Mouse (Mus musculus) G1E (cell line): ENCODE data around the gene Rp9. TPM values are rescaled to one million over a fixed set of nuclear protein-coding genes. Genes with fewer than 3 reads are reported as not detected.

Source experiments
- ATAC-seq: 2 replicates; pipeline ENCODE4 v1.8.0; 2016; ENCODE audit warnings: mild to moderate bottlenecking; ENCODE audit not compliant: insufficient number of reproducible peaks, poor library complexity, low FRiP score, severe bottlenecking; ENCODE audit errors: extremely low read depth
- DNase-seq: peaks from one replicate; pipeline ENCODE4 v3.0.0; 2012; ENCODE audit warnings: low spot score
- H3K27me3 ChIP-seq: 2 replicates; pipeline ENCODE4 v1.6.1; 2012; ENCODE audit warnings: mild to moderate bottlenecking, low read length, inconsistent platforms; ENCODE audit not compliant: insufficient read depth
- H3K36me3 ChIP-seq: replicated peaks from 2 replicates; pipeline ENCODE3; 2012; ENCODE audit warnings: mild to moderate bottlenecking, inconsistent platforms
- H3K4me1 ChIP-seq: 2 replicates; pipeline ENCODE4 v1.6.1; 2012; ENCODE audit warnings: low read depth, low read length, inconsistent platforms, mixed read lengths; ENCODE audit not compliant: insufficient read depth
- H3K4me3 ChIP-seq: 2 replicates; pipeline ENCODE4 v1.5.1; 2012; ENCODE audit warnings: low read depth, mild to moderate bottlenecking, inconsistent platforms, low read length, moderate library complexity, mixed read lengths
- H3K9me3 ChIP-seq: replicated peaks from 2 replicates; pipeline ENCODE4 v1.6.1; 2012; ENCODE audit warnings: inconsistent platforms
- CTCF ChIP-seq: IDR thresholded peaks from 2 replicates; pipeline ENCODE4 v1.5.1; 2012; ENCODE audit warnings: low read depth, low read length, inconsistent platforms, mixed read lengths
- GATA1 ChIP-seq: IDR thresholded peaks from 2 replicates; pipeline ENCODE4 v1.6.1; 2012; ENCODE audit warnings: borderline replicate concordance, low read length, inconsistent platforms, mixed read lengths
- GATA2 ChIP-seq: IDR thresholded peaks from 2 replicates; pipeline ENCODE4 v1.6.1; 2012; ENCODE audit warnings: low read depth, low read length, inconsistent platforms, borderline replicate concordance
- POLR2AphosphoS5 ChIP-seq: IDR thresholded peaks from 2 replicates; pipeline ENCODE4 v1.6.1; 2012; ENCODE audit warnings: low read depth, low read length, inconsistent platforms; ENCODE audit not compliant: insufficient replicate concordance
- TAL1 ChIP-seq: conservative IDR thresholded peaks from 2 replicates; pipeline ENCODE4 v1.6.1; 2012; ENCODE audit warnings: low read depth, low read length, inconsistent platforms, mixed read lengths
- polyA plus RNA-seq: library from polyadenylated mRNA; stranded (reverse); fragments of >175 nt; gene quantifications from 2 replicates; pipeline ENCODE4 v1.2.3, GENCODE M21; 2012
- total RNA-seq, 2 experiments: library from RNA; stranded (forward) in 1 of 2; stranded (reverse) in 1 of 2; fragments of 200-1000 nt in 1 of 2; fragments of >200 nt in 1 of 2; fragmentation: Nextera tagmentation in 1 of 2; gene quantifications; 2 replicates each; pipeline ENCODE4 v1.2.3; 2014 to 2017

Rp9 gene
- total and polyA plus RNA-seq, 3 experiments = 104 to 130 (median 113) TPM

DNA sequence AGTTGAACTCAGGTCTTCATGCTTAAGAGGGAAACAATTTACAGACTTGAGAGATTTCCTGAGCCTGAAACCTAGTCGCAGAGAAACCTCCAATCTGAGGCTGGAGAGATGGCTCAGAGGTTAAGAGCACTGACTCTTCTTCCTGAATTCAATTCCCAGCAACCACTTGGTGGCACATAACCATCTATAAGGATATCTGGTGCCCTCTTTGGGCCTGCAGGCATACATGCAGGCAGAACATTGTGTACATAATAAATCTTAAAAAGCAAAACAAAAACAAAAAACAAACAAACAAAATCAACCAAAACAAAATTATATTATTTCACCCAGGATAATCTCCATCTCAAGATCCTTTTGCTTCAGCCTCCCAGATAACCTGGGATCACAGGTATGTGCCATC, 30.7 kb downstream of the Rp9 start:
- DNase-seq (no peak), ATAC-seq (no peak)
- Histone ChIP-seq H3K27me3 (no peaks in the 10 kb centered on the region), H3K36me3 (peaks cover 66% of the 10 kb centered on the region), H3K4me1 (peaks cover 7% of the 10 kb centered on the region), H3K9me3 (no peaks in the 10 kb centered on the region), H3K4me3 (no peak overlapping the region)
- TF ChIP-seq GATA2 (no peak), GATA1 (no peak), POLR2AphosphoS5 (no peak), CTCF (no peak), TAL1 (no peak)

GRCm38 (mm10) chr9:22434101-22434500, 35.4 kb downstream of the Rp9 start:
- ATAC-seq (no peak), DNase-seq (no peak)
- H3K36me3 ChIP-seq = peaks cover 57% of the 10 kb centered on the region
- TF ChIP-seq TAL1 = no peak
- TF ChIP-seq GATA2 = no peak
- no peak for TF ChIP-seq CTCF
- no peak for TF ChIP-seq GATA1
- no peak for TF ChIP-seq POLR2AphosphoS5
- H3K27me3 ChIP-seq = no peaks in the 10 kb centered on the region
- H3K4me1 ChIP-seq = no peaks in the 10 kb centered on the region
- H3K4me3 ChIP-seq = no peak overlapping the region
- H3K9me3 ChIP-seq = no peaks in the 10 kb centered on the region

- peaks cover 51% of the 10 kb centered on the region for H3K36me3 ChIP-seq
- H3K27me3 ChIP-seq = no peaks in the 10 kb centered on the region
- TF ChIP-seq POLR2AphosphoS5 = no peak
- no peak for TF ChIP-seq CTCF
- H3K4me3 ChIP-seq = no peak overlapping the region
- DNase-seq (no peak), ATAC-seq (no peak)
- H3K9me3 ChIP-seq = no peaks in the 10 kb centered on the region
- H3K4me1 ChIP-seq = peaks cover 6% of the 10 kb centered on the region
These were observed 36.3 kb downstream of the Rp9 start for GRCm38 (mm10) chr9:22433221-22433620.

DNA sequence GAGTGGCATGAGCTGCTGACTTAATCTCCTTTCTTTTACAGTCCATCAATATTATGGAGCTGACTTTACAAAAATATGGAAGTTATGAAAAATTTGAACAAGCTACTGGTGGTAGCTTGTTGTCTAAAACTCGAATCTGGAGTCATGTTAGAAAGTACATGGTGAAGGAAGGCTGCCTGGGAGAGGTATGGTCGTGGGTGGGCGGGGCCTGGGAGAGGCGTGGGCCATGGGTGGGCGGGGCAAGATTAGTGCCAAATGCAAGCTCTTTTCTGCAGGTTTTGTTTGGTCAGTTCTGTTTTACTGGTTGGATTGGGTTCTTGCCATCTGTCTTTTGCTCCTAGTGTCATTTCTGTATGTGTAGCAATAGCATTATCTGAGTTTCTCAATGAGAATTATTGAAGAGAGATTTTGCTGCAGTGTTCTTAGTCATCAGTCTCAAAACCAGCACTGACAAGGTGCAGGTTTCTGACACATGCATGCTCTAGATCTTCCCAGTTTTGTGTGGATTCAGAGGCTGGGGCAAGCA, 39.2 kb downstream of the Rp9 start:
- ATAC-seq = no peak
- peaks cover 51% of the 10 kb centered on the region for H3K36me3 ChIP-seq
- H3K4me1 ChIP-seq = peaks cover 8% of the 10 kb centered on the region
- no peaks in the 10 kb centered on the region for H3K9me3 ChIP-seq
- no peak overlapping the region for H3K4me3 ChIP-seq
- no peaks in the 10 kb centered on the region for H3K27me3 ChIP-seq
- TF ChIP-seq POLR2AphosphoS5 (no peak), GATA1 (no peak), GATA2 (no peak), TAL1 (no peak), CTCF (no peak)
- peak; percentile 27 for DNase-seq

GRCm38 (mm10) chr9:22429533-22430241, 39.9 kb downstream of the Rp9 start:
- Histone ChIP-seq H3K9me3 (no peaks in the 10 kb centered on the region), H3K4me3 (no peak overlapping the region), H3K4me1 (peaks cover 8% of the 10 kb centered on the region), H3K27me3 (no peaks in the 10 kb centered on the region), H3K36me3 (peaks cover 53% of the 10 kb centered on the region)
- TF ChIP-seq GATA2 (no peak), CTCF (no peak), GATA1 (no peak), TAL1 (no peak), POLR2AphosphoS5 (no peak)
- DNase-seq (peak; percentile 11), ATAC-seq (no peak)

DNA sequence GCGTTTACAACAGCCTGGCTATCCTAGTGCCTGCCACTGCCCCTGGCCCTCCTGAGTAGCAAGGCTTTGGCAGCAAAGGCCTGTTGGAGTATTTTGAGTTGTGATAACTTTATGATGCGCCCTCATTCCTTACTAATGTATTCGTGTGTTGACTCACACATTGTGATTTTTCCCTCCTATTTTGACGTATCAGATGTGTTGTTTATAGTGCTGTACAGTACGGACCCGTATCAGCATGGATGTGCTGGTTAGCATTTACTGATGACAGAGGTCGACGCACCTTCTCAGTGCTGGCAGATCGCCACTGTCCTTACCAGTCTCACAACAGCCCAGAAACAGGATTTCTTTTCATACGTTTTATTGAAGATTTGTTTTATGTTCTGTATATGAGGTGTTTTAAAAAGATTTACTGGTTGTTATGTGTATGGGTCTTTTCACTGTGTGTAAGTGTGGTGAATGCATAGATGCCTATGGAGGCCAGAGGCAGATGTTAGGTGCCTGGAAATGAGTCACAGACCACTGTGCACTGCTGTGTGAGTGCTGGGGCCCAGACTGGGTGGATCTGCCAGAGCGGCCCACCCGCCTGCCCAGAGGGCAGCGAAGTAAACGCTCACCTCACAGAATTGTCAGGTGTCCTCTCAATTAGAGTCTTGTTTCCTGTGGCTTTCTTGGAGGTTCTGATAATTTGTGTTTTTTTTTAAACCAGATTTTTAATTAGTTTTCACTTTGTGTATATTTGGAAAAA, 40.7 kb downstream of the Rp9 start:
- Histone ChIP-seq H3K4me3 (no peak overlapping the region), H3K36me3 (peaks cover 53% of the 10 kb centered on the region), H3K4me1 (peaks cover 8% of the 10 kb centered on the region), H3K9me3 (no peaks in the 10 kb centered on the region), H3K27me3 (no peaks in the 10 kb centered on the region)
- DNase-seq (no peak), ATAC-seq (no peak)
- TF ChIP-seq POLR2AphosphoS5 = no peak
- no peak for TF ChIP-seq GATA2
- TF ChIP-seq CTCF = no peak
- TF ChIP-seq GATA1 = no peak
- TF ChIP-seq TAL1 = no peak
